19 mouse cellular contexts compared by ENCODE assay signal in the genomic region with DNA sequence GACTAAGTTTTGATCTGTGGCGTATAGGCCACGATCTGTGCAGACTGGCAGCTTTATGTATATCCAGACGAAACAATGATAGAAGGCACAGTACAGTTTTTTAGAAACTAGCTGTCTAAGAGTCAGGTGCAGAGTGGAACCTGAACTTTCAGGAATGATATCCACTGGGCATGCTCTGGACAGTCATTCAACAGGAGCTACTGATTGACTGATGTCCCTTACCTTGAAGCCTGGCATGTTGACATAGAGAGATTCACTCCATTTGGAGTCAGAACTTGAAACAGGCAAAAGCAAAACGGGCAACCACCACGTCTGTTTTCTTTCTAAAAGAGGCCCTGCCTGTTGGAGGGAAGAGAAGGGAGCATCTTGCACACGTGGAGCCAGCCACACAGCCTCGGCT.
"Had no signal": no experiment of that assay in that cellular context is flagged by ENCODE, and none has a peak within 500 bp of the region (broad histone marks: within the 10 kb centered on the region; RNA-seq: fewer than 3 reads in every experiment).

No protein-coding gene starts in this region.

- ATAC-seq: inflammation-experienced regulatory T-cells, adult 6 months; intestine, embryonic 16.5 days; midbrain, embryonic 13.5 days; midbrain, embryonic 16.5 days had no signal

- H3K4me2 ChIP-seq: lung, embryonic 15.5 days; midbrain, embryonic 13.5 days; neural tube, embryonic 13.5 days had no signal

- H3K9me3 ChIP-seq: limb, embryonic 15.5 days; lung, embryonic 15.5 days; megakaryocyte, embryonic 14.5 days; midbrain, embryonic 10.5 days; midbrain, embryonic 13.5 days; neural tube, embryonic 13.5 days had no signal

- H3K9ac ChIP-seq: limb, embryonic 15.5 days; liver, embryonic 14.5 days; lung, embryonic 15.5 days; neural tube, embryonic 13.5 days had no signal

- H3K27ac ChIP-seq: kidney, postnatal 0 days; limb, embryonic 15.5 days; liver, embryonic 14.5 days; lung, embryonic 15.5 days; midbrain, embryonic 10.5 days; midbrain, embryonic 13.5 days; neural tube, embryonic 13.5 days had no signal

- H3K27me3 ChIP-seq: limb, embryonic 15.5 days; lung, embryonic 15.5 days; megakaryocyte, embryonic 14.5 days; midbrain, embryonic 13.5 days; neural tube, embryonic 13.5 days had no signal

- H3K4me3 ChIP-seq: limb, embryonic 15.5 days; lung, embryonic 15.5 days; megakaryocyte, embryonic 14.5 days; midbrain, embryonic 10.5 days; midbrain, embryonic 13.5 days; myocyte; neural tube, embryonic 13.5 days had no signal

- DNase-seq: kidney, postnatal 4 days; left cerebral cortex, postnatal 4 days; retina, postnatal 1 day; right cerebral cortex, postnatal 25 days; spleen, adult 18-20 months; thymus, adult 18-20 months; thymus, postnatal 36 days had no signal
